Mouse (Mus musculus) embryonic facial prominence, embryonic 11.5 days (tissue): ENCODE measurements around the gene Chst11. TPM values are rescaled to one million over a fixed set of nuclear protein-coding genes. Genes with fewer than 3 reads are reported as not detected.

Experiments used
- ATAC-seq: fragments of 200-750 bp; cut with Nextera tagmentation; replicated peaks from 2 replicates; pipeline ENCODE4 v1.8.0; 2017; ENCODE audit warnings: low read depth; ENCODE audit not compliant: insufficient number of reproducible peaks, low FRiP score, low TSS enrichment
- DNase-seq: peaks from one replicate; pipeline ENCODE4 v3.0.0-alpha.2; 2015; ENCODE audit warnings: low spot score
- H3K27ac ChIP-seq: fragments of 300-500 bp; sonication (generic); replicated peaks from 2 replicates; pipeline ENCODE4 v1.5.1; 2014; ENCODE audit warnings: mild to moderate bottlenecking, low read depth, low read length, control low read depth
- H3K27me3 ChIP-seq: fragments of 300-500 bp; sonication (generic); 2 replicates; pipeline ENCODE4 v1.6.1; 2014; ENCODE audit warnings: mild to moderate bottlenecking, low read length, moderate library complexity, mixed read lengths; ENCODE audit not compliant: control insufficient read depth, insufficient read depth
- H3K36me3 ChIP-seq: fragments of 300-500 bp; sonication (generic); replicated peaks from 2 replicates; pipeline ENCODE4 v1.6.1; 2014; ENCODE audit warnings: low read depth, mild to moderate bottlenecking, low read length, moderate library complexity, mixed read lengths; ENCODE audit not compliant: control insufficient read depth, insufficient read depth
- H3K4me1 ChIP-seq: fragments of 300-500 bp; sonication (generic); 2 replicates; pipeline ENCODE4 v1.6.1; 2014; ENCODE audit warnings: low read length, mixed read lengths; ENCODE audit not compliant: control insufficient read depth, insufficient read depth
- H3K4me2 ChIP-seq: fragments of 300-500 bp; sonication (generic); 2 replicates; pipeline ENCODE4 v1.6.1; 2014; ENCODE audit warnings: low read depth, mild to moderate bottlenecking, control low read depth, low read length, moderate library complexity
- H3K4me3 ChIP-seq: fragments of 300-500 bp; sonication (generic); 2 replicates; pipeline ENCODE4 v1.5.1; 2014; ENCODE audit warnings: low read depth, low read length, control low read depth
- H3K9ac ChIP-seq: fragments of 300-500 bp; sonication (generic); replicated peaks from 2 replicates; pipeline ENCODE4 v1.6.1; 2014; ENCODE audit warnings: mild to moderate bottlenecking, control low read depth, low read length
- H3K9me3 ChIP-seq: fragments of 300-500 bp; sonication (generic); replicated peaks from 2 replicates; pipeline ENCODE4 v1.6.1; 2016; ENCODE audit warnings: mild to moderate bottlenecking, low read length, inconsistent platforms, mixed read lengths; ENCODE audit not compliant: control insufficient read depth
- WGBS: fragments of 180-500 bp; shearing (Covaris S2); extraction: QIAGEN DNeasy Blood & Tissue Kit; methylation state at CpG from one replicate; pipeline ENCODE4 v1.1.7; 2014; 5-methylcytosine and 5-hydroxymethylcytosine counted together
- polyA plus RNA-seq: library from polyadenylated mRNA; unstranded; fragments of >200 nt; fragmentation: Nextera tagmentation; extraction: Ambion mirVana; gene quantifications from 2 replicates; pipeline ENCODE4 v1.2.1, GENCODE M21; 2014

The Chst11 gene
- polyA plus RNA-seq, 1 experiment from 2014 or later: 2.1 TPM

GRCm38 (mm10) chr10:83153374-83153773 lies 168.1 kb downstream of the Chst11 start:
- no peak overlapping the region for H3K4me2 ChIP-seq
- no peak overlapping the region for H3K4me3 ChIP-seq
- no peak overlapping the region for H3K9ac ChIP-seq
- ATAC-seq: no peak
- H3K4me1 ChIP-seq: no peaks in the 10 kb centered on the region
- no peaks in the 10 kb centered on the region for H3K27me3 ChIP-seq
- no peak overlapping the region for H3K27ac ChIP-seq
- H3K9me3 ChIP-seq: no peaks in the 10 kb centered on the region
- 87% methylated on average over 5 of the region's 5 CpGs for WGBS
- no peak for DNase-seq
- H3K36me3 ChIP-seq: no peaks in the 10 kb centered on the region

DNA sequence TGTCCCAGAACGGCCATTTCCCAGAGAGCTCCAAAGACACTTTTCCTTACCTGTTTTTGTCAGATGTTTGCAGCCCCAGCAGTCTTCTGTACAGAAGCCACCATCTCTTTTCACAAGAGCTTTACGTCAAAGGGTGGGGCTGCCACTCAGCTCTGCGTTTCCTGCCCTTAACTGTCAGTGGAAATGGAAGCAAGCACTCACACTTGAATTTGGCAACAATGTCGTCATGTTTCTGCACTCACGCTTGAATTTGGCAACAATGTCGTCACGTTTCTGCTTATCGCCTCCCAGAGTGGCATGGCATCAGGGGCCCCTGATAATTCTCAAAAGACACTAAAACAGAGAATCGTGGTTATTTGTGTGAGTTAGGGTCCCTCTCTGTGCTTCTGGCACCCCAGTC lies 168.6 kb downstream of the Chst11 start:
- H3K4me1 ChIP-seq: no peaks in the 10 kb centered on the region
- no peak overlapping the region for H3K9ac ChIP-seq
- WGBS: 90% methylated on average over 9 of the region's 9 CpGs

DNA sequence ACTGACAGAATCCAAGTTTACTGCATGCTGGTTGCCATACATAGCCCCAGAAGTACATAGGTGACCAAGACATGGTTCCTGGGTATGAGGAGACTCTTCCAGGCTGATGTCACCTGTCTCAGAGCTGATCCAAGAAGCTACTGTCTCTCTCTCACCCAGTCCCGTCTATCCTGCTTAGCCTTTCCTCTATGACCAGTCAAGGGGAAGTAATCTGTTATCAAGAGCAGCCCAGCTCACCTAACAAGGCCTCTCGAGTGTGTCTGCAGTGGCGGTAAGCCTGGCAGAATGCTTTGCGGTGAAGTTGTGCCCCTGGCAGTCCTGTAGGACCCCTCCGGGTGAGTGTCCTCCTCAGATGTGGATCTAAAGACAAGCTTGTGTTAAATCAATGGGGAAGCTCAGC lies 172.0 kb downstream of the Chst11 start:
- Histone ChIP-seq H3K4me2 (no peak overlapping the region), H3K27me3 (no peaks in the 10 kb centered on the region), H3K4me3 (no peak overlapping the region), H3K4me1 (peaks cover 5% of the 10 kb centered on the region), H3K36me3 (no peaks in the 10 kb centered on the region), H3K27ac (no peak overlapping the region), H3K9ac (no peak overlapping the region), H3K9me3 (no peaks in the 10 kb centered on the region)
- DNase-seq (no peak), ATAC-seq (no peak)
- 65% methylated on average over 5 of the region's 5 CpGs for WGBS

More for the DNA sequence above, 168.6 kb downstream of the Chst11 start:
- Histone ChIP-seq H3K9me3 (no peaks in the 10 kb centered on the region), H3K27me3 (no peaks in the 10 kb centered on the region), H3K27ac (no peak overlapping the region), H3K4me3 (no peak overlapping the region), H3K36me3 (no peaks in the 10 kb centered on the region), H3K4me2 (no peak overlapping the region)
- DNase-seq (no peak), ATAC-seq (no peak)

DNA sequence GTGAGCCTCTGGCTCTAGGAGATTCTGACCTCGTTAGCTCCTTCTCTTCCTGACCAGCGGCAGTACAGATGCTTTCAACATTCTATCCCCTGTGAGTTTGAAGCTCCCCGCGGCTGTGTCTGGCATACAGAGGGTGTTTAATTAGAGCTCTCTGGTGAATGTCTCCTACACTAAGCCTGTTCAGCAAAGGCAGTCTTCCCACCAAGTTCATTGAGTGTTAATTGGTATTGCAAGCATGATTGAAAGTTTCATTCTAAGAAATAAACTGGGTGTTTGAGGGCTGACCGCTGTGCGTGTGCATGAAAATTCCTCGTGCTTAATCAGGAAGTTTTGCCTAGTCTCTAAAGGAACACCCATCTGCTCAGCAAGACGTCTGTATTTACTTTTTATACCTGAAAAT lies 173.0 kb downstream of the Chst11 start:
- DNase-seq: no peak
- 71% methylated on average over 8 of the region's 8 CpGs for WGBS
- Histone ChIP-seq H3K9ac (no peak overlapping the region), H3K4me3 (no peak overlapping the region), H3K27me3 (no peaks in the 10 kb centered on the region), H3K36me3 (no peaks in the 10 kb centered on the region), H3K4me2 (no peak overlapping the region), H3K27ac (no peak overlapping the region), H3K9me3 (no peaks in the 10 kb centered on the region), H3K4me1 (peaks cover 5% of the 10 kb centered on the region)
- no peak for ATAC-seq

DNA sequence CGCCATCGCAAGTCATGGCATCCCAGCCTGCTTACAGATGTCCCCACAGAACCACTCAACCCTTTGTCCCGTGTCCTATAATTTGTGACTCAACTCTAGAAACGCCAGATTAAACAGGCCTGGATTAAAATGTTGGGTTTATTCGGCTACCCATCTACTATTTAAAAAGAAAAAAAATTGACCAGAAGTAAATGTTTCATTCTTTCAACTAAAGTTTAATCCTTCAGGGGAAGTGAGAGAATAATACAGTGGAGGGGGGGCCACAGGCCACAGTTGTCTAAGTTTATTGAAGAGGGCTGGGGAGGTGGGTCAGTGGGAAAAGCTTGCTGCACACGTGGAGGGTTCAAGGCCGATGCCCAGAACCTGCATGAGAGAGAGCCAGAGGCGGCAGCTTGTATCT lies 173.9 kb downstream of the Chst11 start:
- ATAC-seq (no peak), DNase-seq (no peak)
- peaks cover 5% of the 10 kb centered on the region for H3K4me1 ChIP-seq
- no peak overlapping the region for H3K27ac ChIP-seq
- no peak overlapping the region for H3K9ac ChIP-seq
- H3K27me3 ChIP-seq: no peaks in the 10 kb centered on the region
- no peak overlapping the region for H3K4me2 ChIP-seq
- H3K36me3 ChIP-seq: no peaks in the 10 kb centered on the region
- WGBS: 85% methylated on average over 8 of the region's 8 CpGs
- no peak overlapping the region for H3K4me3 ChIP-seq
- no peaks in the 10 kb centered on the region for H3K9me3 ChIP-seq

DNA sequence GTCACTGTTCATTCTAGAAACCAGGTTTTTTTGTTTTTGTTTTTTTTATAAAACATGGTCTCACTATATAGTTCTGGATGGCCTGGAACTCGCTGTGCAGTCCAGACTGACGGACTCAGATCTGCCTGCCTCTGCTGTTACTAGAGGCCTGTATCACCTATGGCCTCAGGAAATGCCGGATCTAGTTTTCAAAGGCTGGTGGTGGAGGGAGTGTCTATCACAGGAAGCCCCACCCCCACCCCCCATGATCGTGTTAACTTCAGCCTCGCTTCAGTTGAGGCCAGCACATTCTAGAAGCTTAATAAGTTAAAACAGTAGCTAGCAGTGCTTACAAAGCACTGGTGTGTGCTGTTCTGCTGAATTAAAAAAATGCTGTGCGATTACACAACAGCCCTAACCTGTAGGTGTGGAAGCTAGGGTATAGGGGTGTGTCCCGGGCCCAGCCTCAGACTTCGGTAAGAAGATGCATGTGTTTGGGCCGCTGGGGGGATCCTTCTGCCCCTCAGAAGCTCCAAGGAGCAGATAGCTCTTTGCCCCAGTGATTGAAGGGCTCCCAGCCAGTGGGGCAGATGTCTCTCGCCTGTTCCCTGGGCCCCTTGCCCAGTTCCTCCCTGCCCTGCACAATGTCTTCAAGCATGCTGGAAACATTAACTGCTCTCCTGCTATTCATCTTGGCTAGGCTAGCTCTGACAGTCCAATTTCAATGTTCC lies 176.5 kb downstream of the Chst11 start:
- Histone ChIP-seq H3K9me3 (no peaks in the 10 kb centered on the region), H3K27me3 (no peaks in the 10 kb centered on the region), H3K4me2 (no peak overlapping the region), H3K27ac (no peak overlapping the region), H3K36me3 (no peaks in the 10 kb centered on the region), H3K4me3 (no peak overlapping the region), H3K9ac (peak overlapping the region; percentile 13; the same call in 1 of the 2 replicates), H3K4me1 (peaks cover 5% of the 10 kb centered on the region)
- 53% methylated on average over 10 of the region's 10 CpGs for WGBS
- DNase-seq: peak; percentile 13
- no peak for ATAC-seq

DNA sequence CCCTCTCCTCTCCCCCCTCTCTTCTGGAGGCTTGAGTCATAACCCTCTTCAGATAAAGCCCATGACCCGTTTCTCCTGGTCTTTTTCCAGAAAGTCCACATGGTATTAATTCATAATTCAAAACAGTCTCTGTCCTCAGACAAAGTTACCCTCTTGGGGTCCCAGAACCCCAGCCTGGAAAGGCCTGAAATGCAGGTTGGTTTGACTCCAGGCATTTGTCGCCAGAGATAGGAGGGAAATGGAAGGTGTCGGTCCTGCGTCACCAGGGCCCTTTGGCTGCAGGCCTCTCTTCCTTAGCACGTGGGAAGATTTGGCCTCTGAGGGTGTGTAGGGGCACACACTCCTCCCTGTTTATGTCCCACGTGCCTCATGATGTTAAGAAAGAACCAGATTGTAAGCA lies 178.6 kb downstream of the Chst11 start:
- H3K36me3 ChIP-seq: no peaks in the 10 kb centered on the region
- no peak overlapping the region for H3K27ac ChIP-seq
- no peak overlapping the region for H3K4me3 ChIP-seq
- peaks cover 5% of the 10 kb centered on the region for H3K4me1 ChIP-seq
- WGBS: 65% methylated on average over 6 of the region's 6 CpGs
- DNase-seq (no peak), ATAC-seq (no peak)
- no peak overlapping the region for H3K4me2 ChIP-seq
- H3K9me3 ChIP-seq: no peaks in the 10 kb centered on the region
- H3K27me3 ChIP-seq: no peaks in the 10 kb centered on the region
- no peak overlapping the region for H3K9ac ChIP-seq

- no peak overlapping the region for H3K27ac ChIP-seq
- ATAC-seq: no peak
- H3K4me1 ChIP-seq: peaks cover 5% of the 10 kb centered on the region
- no peaks in the 10 kb centered on the region for H3K27me3 ChIP-seq
- H3K4me2 ChIP-seq: no peak overlapping the region
- H3K9me3 ChIP-seq: no peaks in the 10 kb centered on the region
- H3K4me3 ChIP-seq: no peak overlapping the region
- WGBS: 77% methylated on average over 9 of the region's 9 CpGs
- no peak overlapping the region for H3K9ac ChIP-seq
- no peaks in the 10 kb centered on the region for H3K36me3 ChIP-seq
- DNase-seq: no peak
These were observed 179.7 kb downstream of the Chst11 start for GRCm38 (mm10) chr10:83164901-83165435.
